In genomic region chr7:49010739-49011138, GRCm38 (mm10) we compare ENCODE assay signal across 16 mouse cellular contexts.
"Had no signal": no experiment of that assay in that cellular context is flagged by ENCODE, and none has a peak within 500 bp of the region (broad histone marks: within the 10 kb centered on the region; RNA-seq: fewer than 3 reads in every experiment).

No protein-coding gene starts in this region.

- H3K9me3 ChIP-seq: limb, embryonic 10.5 days; limb, embryonic 13.5 days; liver, embryonic 13.5 days had no signal

- H3K9ac ChIP-seq: limb, embryonic 13.5 days; liver, embryonic 13.5 days had no signal

- H3K4me3 ChIP-seq: limb, embryonic 10.5 days; limb, embryonic 13.5 days; liver, embryonic 13.5 days had no signal

- ATAC-seq: intestine, postnatal 0 days had no signal

- H3K4me1 ChIP-seq: liver, embryonic 13.5 days had no signal

- H3K27ac ChIP-seq: kidney, postnatal 0 days; limb, embryonic 10.5 days; limb, embryonic 13.5 days; liver, embryonic 13.5 days had no signal

- H3K27me3 ChIP-seq: liver, embryonic 13.5 days had no signal

- H3K4me2 ChIP-seq: limb, embryonic 13.5 days; liver, embryonic 13.5 days; midbrain, embryonic 11.5 days had no signal

- H3K36me3 ChIP-seq: limb, embryonic 10.5 days; limb, embryonic 13.5 days; liver, embryonic 13.5 days had no signal

- DNase-seq: kidney, adult 2 months; kidney, postnatal 25 days; liver; liver, embryonic 13.5 days; lung, adult 2 months; lung, postnatal 14 days; lung, postnatal 4 days; midbrain, embryonic 14.5 days; thymus, adult 2 months; thymus, postnatal 14 days; thymus, postnatal 4 days had no signal
